Mouse (Mus musculus) bone marrow, adult 2 months (tissue): ENCODE data around the gene 4930402F06Rik.

Source experiments
- CTCF ChIP-seq: fragments of 200-500 bp; IDR thresholded peaks from 2 replicates; pipeline ENCODE4 v1.5.1; 2011; ENCODE audit warnings: low read length, control low read depth; ENCODE audit not compliant: control insufficient read depth, insufficient read depth
- POLR2A ChIP-seq: fragments of 200-500 bp; IDR thresholded peaks from 2 replicates; pipeline ENCODE4 v1.6.1; 2011; ENCODE audit warnings: low read depth, mild to moderate bottlenecking, control low read depth, low read length, borderline replicate concordance; ENCODE audit not compliant: control insufficient read depth

DNA sequence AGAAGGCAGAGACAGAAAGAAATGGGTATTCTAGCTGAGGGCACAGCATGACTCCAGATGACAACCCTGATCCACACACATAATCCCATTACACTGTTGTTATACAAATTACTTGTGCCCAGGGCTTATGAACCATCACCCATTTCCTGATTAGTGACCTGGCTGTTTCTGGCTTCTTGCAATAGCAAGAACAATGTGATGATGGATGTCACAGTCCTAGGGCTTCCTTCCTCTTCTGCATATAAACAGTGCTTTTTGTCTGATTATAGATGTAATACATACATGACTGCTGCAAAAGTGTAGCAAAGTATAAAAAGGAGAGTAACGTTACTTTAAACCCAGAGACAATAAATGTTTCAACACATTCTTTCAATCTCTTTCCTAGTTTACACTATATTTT is 70.0 kb downstream of the 4930402F06Rik start:
- TF ChIP-seq POLR2A (no peak), CTCF (no peak)
